Mouse (Mus musculus): ENCODE measurements at regions not wholly inside any gene's neighbourhood (a gene's known extent, or its start where the extent isn't known, plus 50 kb on each side); places are given as distances from the start of the nearest gene placed in this dataset.

DNA sequence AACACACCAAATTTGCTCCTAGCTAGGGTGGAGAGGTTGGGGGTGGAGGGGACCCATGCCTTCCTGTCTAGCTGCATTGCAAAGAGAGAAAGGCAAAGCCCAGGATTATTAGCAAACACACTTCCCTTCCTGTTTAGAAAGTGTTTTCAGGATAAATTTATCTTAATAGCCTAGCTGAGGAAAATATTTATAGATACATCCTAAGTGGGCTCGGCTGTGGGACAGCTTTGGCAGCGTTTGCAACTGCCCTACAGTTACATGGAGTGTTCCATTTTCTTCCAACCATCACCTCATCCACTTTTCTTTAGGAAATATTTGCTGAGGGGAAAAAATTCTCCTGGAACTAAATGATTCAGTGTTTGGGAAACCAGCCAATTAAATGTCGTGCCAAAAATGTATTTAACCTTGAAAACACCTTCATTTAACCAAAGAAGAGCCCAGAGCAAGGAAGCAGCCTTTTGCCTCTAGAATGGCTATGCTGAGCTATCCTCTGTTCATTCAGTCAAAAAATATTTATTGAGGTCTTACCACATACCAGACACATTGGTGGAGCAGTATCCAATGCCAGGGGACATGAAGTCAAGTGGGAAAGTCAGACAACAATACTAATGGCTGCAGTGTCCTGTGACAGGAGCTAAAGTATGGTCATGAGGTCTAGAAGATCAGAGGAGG lies 291.6 kb downstream of the Abcc12 start:
- no peak overlapping the region for H3K27ac ChIP-seq (ENCODE audit: low read depth, low read length)
- H3K4me1 ChIP-seq (ENCODE audit: insufficient read depth, low read length), result no peaks in the 10 kb centered on the region
- no peaks in the 10 kb centered on the region for H3K36me3 ChIP-seq (ENCODE audit: insufficient read depth, low read length)
- H3K9ac ChIP-seq (replicated peaks; ENCODE audit: low read length, poor library complexity, severe bottlenecking), result no peak overlapping the region
- DNase-seq (ENCODE audit: low spot score) (no peak), ATAC-seq (ENCODE audit: low FRiP score) (no peak)
- WGBS, result 76% methylated on average over 3 of the region's 3 CpGs
- H3K9me3 ChIP-seq (ENCODE audit: low read length), result no peaks in the 10 kb centered on the region
- no peaks in the 10 kb centered on the region for H3K27me3 ChIP-seq (ENCODE audit: insufficient read depth, low read length)
- no peak overlapping the region for H3K4me3 ChIP-seq (ENCODE audit: low read depth, low read length)
- TF ChIP-seq CTCF (IDR thresholded peaks at IDR 0.05), result no peak
- no peak overlapping the region for H3K4me2 ChIP-seq (ENCODE audit: low read depth, low read length, poor library complexity, severe bottlenecking)

DNA sequence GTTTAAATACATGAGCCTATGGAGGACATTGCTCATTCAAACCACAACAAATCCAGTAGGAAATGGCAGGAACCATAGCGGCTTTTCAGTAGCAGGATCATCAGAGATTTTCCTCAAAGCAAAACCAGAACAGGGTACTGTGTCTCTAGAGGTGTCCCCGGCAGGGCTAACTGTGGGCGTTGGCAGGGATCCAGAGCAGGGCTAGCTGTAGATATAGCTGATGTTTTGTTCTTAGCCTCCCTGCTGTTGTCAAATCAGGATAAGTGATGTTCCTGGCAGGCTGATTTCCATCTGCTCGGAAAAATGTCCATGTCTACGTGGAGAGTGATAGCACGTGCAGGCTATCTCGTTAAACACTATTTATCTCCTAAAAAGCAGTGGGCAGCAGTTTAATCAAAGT lies 297.6 kb downstream of the Abcc12 start:
- H3K9me3 ChIP-seq (ENCODE audit: low read length), result no peaks in the 10 kb centered on the region
- no peaks in the 10 kb centered on the region for H3K36me3 ChIP-seq (ENCODE audit: insufficient read depth, low read length)
- H3K4me1 ChIP-seq (ENCODE audit: insufficient read depth, low read length), result no peaks in the 10 kb centered on the region
- no peak overlapping the region for H3K9ac ChIP-seq (replicated peaks; ENCODE audit: low read length, poor library complexity, severe bottlenecking)
- H3K4me2 ChIP-seq (ENCODE audit: low read depth, low read length, poor library complexity, severe bottlenecking), result no peak overlapping the region
- no peak for TF ChIP-seq CTCF (IDR thresholded peaks at IDR 0.05)
- WGBS, result 36% methylated on average over 7 of the region's 7 CpGs
- DNase-seq (ENCODE audit: low spot score) (peak; percentile 45), ATAC-seq (ENCODE audit: low FRiP score) (no peak)
- H3K4me3 ChIP-seq (ENCODE audit: low read depth, low read length), result no peak overlapping the region
- H3K27me3 ChIP-seq (ENCODE audit: insufficient read depth, low read length), result no peaks in the 10 kb centered on the region
- H3K27ac ChIP-seq (ENCODE audit: low read depth, low read length), result no peak overlapping the region

GRCm38 (mm10) chr8:86280093-86280721 lies 300.3 kb downstream of the Abcc12 start:
- no peak for ATAC-seq (ENCODE audit: low FRiP score)
- no peak overlapping the region for H3K27ac ChIP-seq (ENCODE audit: low read depth, low read length)
- H3K9ac ChIP-seq (replicated peaks; ENCODE audit: low read length, poor library complexity, severe bottlenecking), result no peak overlapping the region
- H3K4me1 ChIP-seq (ENCODE audit: insufficient read depth, low read length), result no peaks in the 10 kb centered on the region
- 82% methylated on average over 18 of the region's 18 CpGs for WGBS
- H3K36me3 ChIP-seq (ENCODE audit: insufficient read depth, low read length), result no peaks in the 10 kb centered on the region
- no peak overlapping the region for H3K4me3 ChIP-seq (ENCODE audit: low read depth, low read length)
- H3K4me2 ChIP-seq (ENCODE audit: low read depth, low read length, poor library complexity, severe bottlenecking), result no peak overlapping the region
- DNase-seq (ENCODE audit: low spot score), result no peak
- TF ChIP-seq CTCF (IDR thresholded peaks at IDR 0.05), result no peak
- no peaks in the 10 kb centered on the region for H3K9me3 ChIP-seq (ENCODE audit: low read length)
- no peaks in the 10 kb centered on the region for H3K27me3 ChIP-seq (ENCODE audit: insufficient read depth, low read length)

DNA sequence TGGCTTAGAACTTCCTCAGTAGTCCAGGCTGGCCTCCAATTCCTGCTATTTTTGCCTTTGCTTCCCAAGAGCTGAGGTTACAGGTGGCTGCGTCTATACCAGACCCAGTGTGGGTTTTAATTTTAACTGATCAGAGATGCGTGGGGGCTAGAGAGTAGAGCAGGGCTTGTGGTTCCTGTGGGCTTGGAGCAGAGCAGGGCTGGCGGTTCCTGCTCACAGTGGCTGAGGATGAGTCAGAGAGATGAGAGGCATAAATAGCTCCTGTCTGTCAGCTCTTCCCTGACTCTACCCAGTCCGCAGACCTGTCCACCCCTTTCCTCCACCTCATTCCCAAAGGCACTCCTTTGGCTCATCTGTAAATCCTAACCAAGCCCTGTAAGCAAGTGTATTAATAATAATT lies 304.8 kb downstream of the Abcc12 start:
- DNase-seq (ENCODE audit: low spot score), result no peak
- H3K36me3 ChIP-seq (ENCODE audit: insufficient read depth, low read length), result no peaks in the 10 kb centered on the region
- H3K4me3 ChIP-seq (ENCODE audit: low read depth, low read length), result no peak overlapping the region
- no peaks in the 10 kb centered on the region for H3K27me3 ChIP-seq (ENCODE audit: insufficient read depth, low read length)
- H3K4me1 ChIP-seq (ENCODE audit: insufficient read depth, low read length), result peaks cover 9% of the 10 kb centered on the region
- ATAC-seq (ENCODE audit: low FRiP score), result no peak
- 87% methylated on average over 4 of the region's 4 CpGs for WGBS
- no peak overlapping the region for H3K9ac ChIP-seq (replicated peaks; ENCODE audit: low read length, poor library complexity, severe bottlenecking)
- H3K4me2 ChIP-seq (ENCODE audit: low read depth, low read length, poor library complexity, severe bottlenecking), result no peak overlapping the region
- no peak overlapping the region for H3K27ac ChIP-seq (ENCODE audit: low read depth, low read length)
- no peaks in the 10 kb centered on the region for H3K9me3 ChIP-seq (ENCODE audit: low read length)
- no peak for TF ChIP-seq CTCF (IDR thresholded peaks at IDR 0.05)

DNA sequence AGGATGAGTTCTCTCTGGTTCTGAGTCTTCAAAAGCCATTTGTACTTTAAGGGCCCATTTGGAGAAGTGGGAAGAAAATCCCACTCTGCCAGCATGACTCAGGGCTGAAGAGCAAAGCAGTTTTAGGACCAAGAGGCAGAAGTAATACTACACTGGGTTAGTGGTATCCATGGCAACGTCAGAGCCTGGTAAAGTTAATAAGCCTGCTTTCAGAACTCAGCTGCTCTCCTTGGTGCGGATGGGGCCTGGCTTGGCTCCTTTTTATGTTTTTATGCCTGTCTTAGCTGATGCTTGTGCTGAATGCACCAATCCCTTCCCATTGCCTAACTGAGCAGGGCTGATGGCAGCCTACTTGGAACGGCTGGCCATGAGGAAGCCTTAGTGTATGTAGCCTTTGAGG lies 306.7 kb downstream of the Abcc12 start:
- no peak overlapping the region for H3K9ac ChIP-seq (replicated peaks; ENCODE audit: low read length, poor library complexity, severe bottlenecking)
- H3K36me3 ChIP-seq (ENCODE audit: insufficient read depth, low read length), result no peaks in the 10 kb centered on the region
- TF ChIP-seq CTCF (IDR thresholded peaks at IDR 0.05), result no peak
- ATAC-seq (ENCODE audit: low FRiP score), result peak; percentile 65; the same call in 1 of the 2 replicates
- H3K27me3 ChIP-seq (ENCODE audit: insufficient read depth, low read length), result no peaks in the 10 kb centered on the region
- peak overlapping the region; percentile 59 for H3K27ac ChIP-seq (ENCODE audit: low read depth, low read length)
- DNase-seq (ENCODE audit: low spot score), result peak; percentile 79
- H3K4me3 ChIP-seq (ENCODE audit: low read depth, low read length), result no peak overlapping the region
- 16% methylated on average over 3 of the region's 3 CpGs for WGBS
- peaks cover 9% of the 10 kb centered on the region for H3K4me1 ChIP-seq (ENCODE audit: insufficient read depth, low read length)
- no peak overlapping the region for H3K4me2 ChIP-seq (ENCODE audit: low read depth, low read length, poor library complexity, severe bottlenecking)
- no peaks in the 10 kb centered on the region for H3K9me3 ChIP-seq (ENCODE audit: low read length)

DNA sequence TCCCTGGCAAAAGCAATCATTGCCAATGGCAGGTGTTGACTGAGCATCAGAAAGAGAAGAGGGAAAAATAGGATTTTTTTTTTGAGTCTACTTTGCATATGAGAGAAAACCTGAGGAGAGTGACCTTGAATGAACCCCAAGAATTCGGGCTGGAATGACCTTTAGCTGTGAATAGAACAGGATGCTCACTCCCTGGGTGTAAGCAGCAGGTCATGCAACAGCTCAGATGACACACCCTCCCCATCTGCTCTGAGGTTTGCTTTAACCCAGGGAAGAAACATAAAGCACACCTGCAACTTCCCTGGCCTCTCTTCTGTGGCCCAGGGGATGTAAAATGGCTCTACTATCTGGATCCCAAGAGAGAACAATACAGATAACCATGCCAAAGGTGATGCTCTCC lies 307.9 kb downstream of the Abcc12 start:
- DNase-seq (ENCODE audit: low spot score), result no peak
- WGBS, result 22% methylated on average over 1 of the region's 1 CpGs
- Histone ChIP-seq H3K4me1 (ENCODE audit: insufficient read depth, low read length) (peaks cover 9% of the 10 kb centered on the region), H3K9me3 (ENCODE audit: low read length) (no peaks in the 10 kb centered on the region), H3K27me3 (ENCODE audit: insufficient read depth, low read length) (no peaks in the 10 kb centered on the region), H3K27ac (ENCODE audit: low read depth, low read length) (no peak overlapping the region), H3K9ac (replicated peaks; ENCODE audit: low read length, poor library complexity, severe bottlenecking) (no peak overlapping the region), H3K4me3 (ENCODE audit: low read depth, low read length) (no peak overlapping the region), H3K36me3 (ENCODE audit: insufficient read depth, low read length) (no peaks in the 10 kb centered on the region), H3K4me2 (ENCODE audit: low read depth, low read length, poor library complexity, severe bottlenecking) (no peak overlapping the region)
- ATAC-seq (ENCODE audit: low FRiP score), result no peak
- no peak for TF ChIP-seq CTCF (IDR thresholded peaks at IDR 0.05)
